Mouse (Mus musculus) hindbrain, embryonic 10.5 days (tissue): ENCODE measurements at regions not wholly inside any gene's neighbourhood (a gene's known extent, or its start where the extent isn't known, plus 50 kb on each side); places are given as distances from the start of the nearest gene placed in this dataset.
A peak's percentile ranks its signal among the peaks of the same experiment; 100 is the strongest.
"Not testable (repeated sequence)": the region's sequence is repeated elsewhere in the genome, so short reads cannot be mapped to it uniquely, and the experiment has no call there.

Source experiments
- DNase-seq: peaks from one replicate; pipeline ENCODE4 v3.0.0-alpha.2; 2017; ENCODE audit warnings: low spot score
- H3K27ac ChIP-seq: fragments of 300-500 bp; sonication (generic); 2 replicates; pipeline ENCODE4 v1.5.1; 2016; ENCODE audit warnings: mild to moderate bottlenecking, moderate library complexity
- H3K27me3 ChIP-seq: fragments of 300-500 bp; sonication (generic); 2 replicates; pipeline ENCODE4 v1.6.1; 2016; ENCODE audit warnings: mild to moderate bottlenecking; ENCODE audit not compliant: poor library complexity, insufficient read depth, severe bottlenecking
- H3K36me3 ChIP-seq: fragments of 300-500 bp; sonication (generic); 2 replicates; pipeline ENCODE4 v1.6.1; 2016; ENCODE audit warnings: mild to moderate bottlenecking, moderate library complexity
- H3K4me1 ChIP-seq: fragments of 300-500 bp; sonication (generic); replicated peaks from 2 replicates; pipeline ENCODE4 v1.6.1; 2016; ENCODE audit warnings: mild to moderate bottlenecking
- H3K4me3 ChIP-seq: fragments of 300-500 bp; sonication (generic); 2 replicates; pipeline ENCODE4 v1.5.1; 2016; ENCODE audit warnings: mild to moderate bottlenecking, moderate library complexity
- H3K9me3 ChIP-seq: fragments of 300-500 bp; sonication (generic); 2 replicates; pipeline ENCODE4 v1.6.1; 2016; ENCODE audit warnings: mild to moderate bottlenecking, moderate library complexity
- WGBS: fragments of 180-500 bp; shearing (Covaris S2); methylation state at CpG from one replicate; pipeline ENCODE4 v1.1.7; 2016; 5-methylcytosine and 5-hydroxymethylcytosine counted together

- DNase-seq: no peak
- Histone ChIP-seq H3K9me3 (peaks cover 5% of the 10 kb centered on the region; the same call in 1 of the 2 replicates), H3K36me3 (no peaks in the 10 kb centered on the region), H3K4me3 (no peak overlapping the region), H3K27ac (peak overlapping the region; percentile 70), H3K27me3 (no peaks in the 10 kb centered on the region), H3K4me1 (peaks cover 26% of the 10 kb centered on the region)
- WGBS: 16% methylated on average over 3 of the region's 3 CpGs
Observed at GRCm38 (mm10) chr10:9331694-9332093, 343.3 kb downstream of the Samd5 start.

DNA sequence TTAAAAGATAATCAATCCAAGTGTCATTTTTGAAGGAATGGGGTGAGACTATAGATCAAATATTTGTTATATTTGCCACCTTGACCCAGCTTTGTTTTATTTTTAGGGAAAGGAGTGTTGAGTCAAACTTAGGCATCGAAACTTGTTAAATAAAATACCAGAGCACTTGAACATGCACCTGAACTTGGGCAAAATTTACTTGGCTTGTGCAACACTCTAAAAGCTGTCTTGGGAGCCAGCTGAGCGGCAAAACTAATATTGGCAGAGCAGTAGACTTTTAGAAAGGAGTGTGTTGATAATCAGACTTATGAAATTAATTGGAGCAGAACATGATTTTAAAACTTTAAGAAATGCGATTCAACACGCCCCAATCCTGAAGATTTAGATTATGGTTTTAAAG is 346.7 kb downstream of the Samd5 start:
- Histone ChIP-seq H3K36me3 (no peaks in the 10 kb centered on the region), H3K9me3 (peaks cover 3% of the 10 kb centered on the region; the same call in 1 of the 2 replicates), H3K27ac (no peak overlapping the region), H3K4me1 (peaks cover 22% of the 10 kb centered on the region), H3K4me3 (no peak overlapping the region), H3K27me3 (no peaks in the 10 kb centered on the region)
- WGBS: 90% methylated on average over 4 of the region's 4 CpGs
- no peak for DNase-seq

DNA sequence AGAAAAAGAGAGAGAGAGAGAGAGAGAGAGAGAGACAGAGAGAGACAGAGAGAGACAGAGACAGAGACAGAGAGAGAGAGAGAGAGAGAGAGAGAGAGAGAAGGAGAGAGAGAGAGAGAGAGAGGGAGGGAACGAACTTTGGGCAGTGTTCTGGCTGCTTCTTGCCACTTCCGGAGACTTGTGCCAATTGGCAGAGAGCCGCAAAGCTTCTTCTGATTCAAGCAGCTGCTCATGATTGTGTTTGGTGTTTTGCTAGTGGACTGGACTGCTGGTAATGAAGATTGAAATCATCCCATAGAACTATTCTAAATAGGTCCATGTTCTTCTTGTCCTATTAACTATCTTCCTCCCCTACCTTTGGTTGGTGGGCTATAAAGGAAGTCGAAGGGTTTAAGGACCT is 347.1 kb downstream of the Samd5 start:
- 94% methylated on average over 4 of the region's 4 CpGs for WGBS
- H3K36me3 ChIP-seq, H3K9me3 ChIP-seq, H3K4me3 ChIP-seq, H3K27ac ChIP-seq, DNase-seq, H3K27me3 ChIP-seq: not testable (repeated sequence)
- peaks cover 19% of the 10 kb centered on the region for H3K4me1 ChIP-seq

GRCm38 (mm10) chr10:9312326-9312725 is 362.7 kb downstream of the Samd5 start:
- H3K4me1 ChIP-seq: no peaks in the 10 kb centered on the region
- H3K4me3 ChIP-seq: no peak overlapping the region
- no peaks in the 10 kb centered on the region for H3K36me3 ChIP-seq
- H3K27me3 ChIP-seq: no peaks in the 10 kb centered on the region
- DNase-seq: no peak
- H3K9me3 ChIP-seq: no peaks in the 10 kb centered on the region
- H3K27ac ChIP-seq: no peak overlapping the region
- WGBS: 91% methylated on average over 6 of the region's 6 CpGs

DNA sequence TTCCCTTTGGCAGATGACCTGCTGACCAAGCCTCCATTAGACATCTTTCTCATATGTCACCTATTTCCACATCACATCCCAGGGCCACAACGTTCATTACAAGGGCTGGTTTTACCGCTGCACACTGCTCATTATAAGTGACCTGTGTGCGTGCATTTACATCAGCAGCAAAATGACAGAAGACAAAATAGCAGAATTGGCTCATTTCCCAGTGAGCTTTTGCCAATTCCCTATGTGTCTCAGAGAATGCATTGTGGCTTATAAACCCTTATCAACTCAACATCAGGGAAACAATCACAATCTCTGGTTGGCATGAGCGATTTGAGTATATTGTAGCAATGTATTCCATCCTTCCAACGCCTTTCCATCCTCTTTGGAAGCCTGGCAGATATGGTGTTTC is 364.7 kb downstream of the Samd5 start:
- no peak for DNase-seq
- Histone ChIP-seq H3K9me3 (no peaks in the 10 kb centered on the region), H3K4me1 (no peaks in the 10 kb centered on the region), H3K4me3 (no peak overlapping the region), H3K27me3 (no peaks in the 10 kb centered on the region), H3K36me3 (no peaks in the 10 kb centered on the region), H3K27ac (no peak overlapping the region)
- 91% methylated on average over 5 of the region's 5 CpGs for WGBS

- Histone ChIP-seq H3K36me3 (no peaks in the 10 kb centered on the region), H3K27ac (no peak overlapping the region), H3K4me1 (no peaks in the 10 kb centered on the region), H3K27me3 (no peaks in the 10 kb centered on the region), H3K4me3 (no peak overlapping the region), H3K9me3 (no peaks in the 10 kb centered on the region)
- DNase-seq: no peak
- WGBS: 68% methylated on average over 1 of the region's 1 CpGs
Observed at GRCm38 (mm10) chr10:9296055-9296454, 379.0 kb downstream of the Samd5 start.

- WGBS: 86% methylated on average over 1 of the region's 1 CpGs
- H3K36me3 ChIP-seq: no peaks in the 10 kb centered on the region
- no peaks in the 10 kb centered on the region for H3K27me3 ChIP-seq
- no peak for DNase-seq
- no peak overlapping the region for H3K27ac ChIP-seq
- H3K4me3 ChIP-seq: no peak overlapping the region
- no peaks in the 10 kb centered on the region for H3K4me1 ChIP-seq
- no peaks in the 10 kb centered on the region for H3K9me3 ChIP-seq
Observed at GRCm38 (mm10) chr10:9295269-9295668, 379.7 kb downstream of the Samd5 start.

GRCm38 (mm10) chr10:9294620-9295019 is 380.4 kb downstream of the Samd5 start:
- Histone ChIP-seq H3K27me3 (no peaks in the 10 kb centered on the region), H3K4me3 (no peak overlapping the region), H3K4me1 (no peaks in the 10 kb centered on the region), H3K9me3 (no peaks in the 10 kb centered on the region), H3K36me3 (no peaks in the 10 kb centered on the region), H3K27ac (no peak overlapping the region)
- WGBS: 86% methylated on average over 2 of the region's 2 CpGs
- no peak for DNase-seq

- no peak overlapping the region for H3K4me3 ChIP-seq
- no peaks in the 10 kb centered on the region for H3K27me3 ChIP-seq
- H3K9me3 ChIP-seq: no peaks in the 10 kb centered on the region
- H3K27ac ChIP-seq: no peak overlapping the region
- no peak for DNase-seq
- WGBS: 67% methylated on average over 6 of the region's 6 CpGs
- H3K36me3 ChIP-seq: no peaks in the 10 kb centered on the region
- H3K4me1 ChIP-seq: no peaks in the 10 kb centered on the region
Observed at GRCm38 (mm10) chr10:9291456-9292146, 383.4 kb downstream of the Samd5 start.

DNA sequence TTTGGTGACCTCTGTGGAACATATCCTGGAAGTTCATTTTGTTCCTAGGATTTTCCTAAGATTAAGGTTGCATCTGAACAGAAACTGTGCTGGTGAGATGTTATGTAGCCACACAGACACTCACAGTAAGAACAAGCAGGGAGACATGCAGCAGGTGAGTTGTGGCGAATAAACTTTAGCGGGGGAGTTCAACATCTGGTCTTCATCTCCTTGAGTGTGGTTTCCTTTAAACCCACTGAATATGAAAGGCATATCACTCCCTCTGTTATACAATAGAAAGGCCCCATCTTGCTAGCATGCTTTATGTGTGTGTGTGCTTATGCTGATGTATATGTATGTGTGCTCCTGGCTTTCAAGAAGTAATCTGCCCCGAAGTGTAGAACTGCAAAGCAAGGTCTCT is 387.1 kb upstream of the Sash1 start:
- Histone ChIP-seq H3K27me3 (no peaks in the 10 kb centered on the region), H3K4me1 (peaks cover 24% of the 10 kb centered on the region), H3K27ac (no peak overlapping the region), H3K36me3 (no peaks in the 10 kb centered on the region), H3K4me3 (no peak overlapping the region), H3K9me3 (no peaks in the 10 kb centered on the region)
- DNase-seq: no peak
- WGBS: 87% methylated on average over 3 of the region's 3 CpGs

GRCm38 (mm10) chr10:9272243-9272642 is 386.4 kb upstream of the Sash1 start:
- H3K9me3 ChIP-seq: no peaks in the 10 kb centered on the region
- H3K4me3 ChIP-seq: no peak overlapping the region
- H3K4me1 ChIP-seq: peaks cover 24% of the 10 kb centered on the region
- H3K36me3 ChIP-seq: no peaks in the 10 kb centered on the region
- H3K27ac ChIP-seq: no peak overlapping the region
- DNase-seq: peak; percentile 36
- H3K27me3 ChIP-seq: no peaks in the 10 kb centered on the region
- 48% methylated on average over 5 of the region's 5 CpGs for WGBS

DNA sequence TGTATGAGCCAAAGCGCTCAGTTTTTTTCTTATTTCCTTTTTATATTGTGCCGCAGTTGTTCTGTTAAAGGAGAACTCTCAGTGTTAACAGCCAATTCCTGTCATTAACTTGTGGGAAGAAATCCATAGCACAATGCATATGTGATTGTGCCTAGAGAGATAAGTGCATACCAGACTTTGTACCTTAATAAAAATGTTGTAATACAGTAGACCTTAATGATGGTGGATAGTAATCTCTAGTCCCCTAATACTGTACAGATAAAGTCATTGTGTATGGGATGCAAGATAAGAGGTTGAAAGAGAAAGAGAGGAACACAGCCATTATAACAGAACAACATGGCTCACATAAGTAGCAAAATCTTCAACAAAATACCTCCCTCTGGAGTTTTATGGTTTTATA is 379.7 kb upstream of the Sash1 start:
- 97% methylated on average over 2 of the region's 2 CpGs for WGBS
- Histone ChIP-seq H3K4me1 (no peaks in the 10 kb centered on the region), H3K9me3 (no peaks in the 10 kb centered on the region), H3K27me3 (no peaks in the 10 kb centered on the region), H3K27ac (no peak overlapping the region), H3K4me3 (no peak overlapping the region), H3K36me3 (no peaks in the 10 kb centered on the region)
- no peak for DNase-seq

DNA sequence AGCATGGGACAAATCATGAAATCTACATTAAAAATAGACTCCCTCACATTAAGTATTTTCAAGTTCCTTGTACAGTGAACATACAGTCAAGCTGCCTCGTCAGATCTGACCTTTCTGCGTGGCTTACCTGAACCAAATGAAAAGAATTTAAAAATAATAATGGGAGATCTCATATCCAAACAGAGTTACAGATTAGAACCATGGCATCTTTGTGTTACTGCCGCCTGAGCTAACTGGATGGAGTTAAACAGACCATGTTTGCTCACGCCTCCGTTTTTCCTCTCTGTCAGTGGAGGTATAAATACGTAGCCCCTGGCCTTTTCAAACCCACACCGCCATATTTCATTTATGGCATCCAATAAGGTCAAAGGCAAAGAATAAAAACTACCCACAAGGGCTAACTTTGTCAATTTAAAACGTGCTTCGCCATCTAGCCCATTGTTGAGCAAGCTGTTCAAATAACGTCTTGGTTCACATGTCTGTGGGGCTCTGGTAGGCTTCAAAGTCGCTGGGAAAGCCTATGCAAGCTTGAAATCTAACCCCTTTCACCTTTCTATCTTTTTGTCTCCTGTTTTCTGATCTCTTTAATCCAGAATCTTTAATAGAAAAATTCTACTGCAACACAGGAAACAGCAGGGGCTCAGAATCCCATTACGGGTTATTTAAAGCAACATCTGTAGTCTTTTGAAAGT is 378.6 kb upstream of the Sash1 start:
- no peak overlapping the region for H3K4me3 ChIP-seq
- DNase-seq: no peak
- 79% methylated on average over 12 of the region's 12 CpGs for WGBS
- no peaks in the 10 kb centered on the region for H3K9me3 ChIP-seq
- H3K27me3 ChIP-seq: no peaks in the 10 kb centered on the region
- H3K4me1 ChIP-seq: no peaks in the 10 kb centered on the region
- H3K36me3 ChIP-seq: no peaks in the 10 kb centered on the region
- H3K27ac ChIP-seq: no peak overlapping the region
